Mouse (Mus musculus) embryo, embryonic 9.5 days (tissue): ENCODE data around the gene Glp1r.

Experiments used
- DNase-seq: peaks from one replicate; pipeline ENCODE4 v3.0.0-alpha.2; 2017; ENCODE audit errors: extremely low spot score

The Glp1r gene

DNA sequence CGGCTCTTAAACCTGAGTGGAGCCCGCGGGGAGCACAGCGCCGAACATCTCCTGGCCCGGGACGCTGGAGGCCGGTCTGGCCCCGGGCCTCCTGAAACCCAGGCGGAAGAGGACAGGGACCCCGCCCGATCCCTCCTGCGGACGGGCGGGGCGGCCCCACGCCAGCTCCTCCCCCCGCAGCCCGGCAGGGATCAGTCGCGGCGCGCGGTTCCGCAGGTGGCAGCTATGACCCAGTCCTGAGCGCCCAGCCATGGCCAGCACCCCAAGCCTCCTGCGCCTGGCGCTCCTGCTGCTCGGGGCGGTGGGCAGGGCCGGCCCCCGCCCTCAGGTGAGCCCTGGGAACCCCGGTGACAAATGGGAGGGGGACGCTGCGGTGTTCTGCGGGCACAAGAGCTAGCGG, at the start of gene Glp1r:
Glp1r (plus strand) TSS at position 191 of the 400 bp plus-strand sequence.
- peak; percentile 12 for DNase-seq

GRCm38 (mm10) chr17:30852345-30852744, 49.3 kb upstream of the Glp1r start:
- no peak for DNase-seq

DNA sequence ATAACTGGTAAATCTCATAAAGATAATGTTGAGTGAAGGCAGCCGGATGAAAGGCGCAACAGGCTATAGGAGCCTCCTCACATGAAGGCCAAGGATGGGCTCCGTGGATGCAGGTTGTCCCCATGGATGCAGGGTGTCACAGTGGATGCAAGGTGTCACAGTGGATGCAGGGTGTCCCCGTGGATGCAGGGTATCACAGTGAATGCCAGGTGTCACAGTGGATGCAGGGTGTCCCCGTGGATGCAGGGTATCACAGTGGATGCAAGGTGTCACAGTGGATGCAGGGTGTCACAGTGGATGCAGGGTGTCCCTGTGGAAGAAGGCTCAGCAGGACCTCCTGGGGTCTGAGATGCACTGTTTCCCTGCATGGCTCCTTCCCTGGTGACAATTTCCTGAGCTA, 44.3 kb upstream of the Glp1r start:
- DNase-seq = no peak

- DNase-seq = no peak
Observed at GRCm38 (mm10) chr17:30858586-30859259, 42.9 kb upstream of the Glp1r start.

DNA sequence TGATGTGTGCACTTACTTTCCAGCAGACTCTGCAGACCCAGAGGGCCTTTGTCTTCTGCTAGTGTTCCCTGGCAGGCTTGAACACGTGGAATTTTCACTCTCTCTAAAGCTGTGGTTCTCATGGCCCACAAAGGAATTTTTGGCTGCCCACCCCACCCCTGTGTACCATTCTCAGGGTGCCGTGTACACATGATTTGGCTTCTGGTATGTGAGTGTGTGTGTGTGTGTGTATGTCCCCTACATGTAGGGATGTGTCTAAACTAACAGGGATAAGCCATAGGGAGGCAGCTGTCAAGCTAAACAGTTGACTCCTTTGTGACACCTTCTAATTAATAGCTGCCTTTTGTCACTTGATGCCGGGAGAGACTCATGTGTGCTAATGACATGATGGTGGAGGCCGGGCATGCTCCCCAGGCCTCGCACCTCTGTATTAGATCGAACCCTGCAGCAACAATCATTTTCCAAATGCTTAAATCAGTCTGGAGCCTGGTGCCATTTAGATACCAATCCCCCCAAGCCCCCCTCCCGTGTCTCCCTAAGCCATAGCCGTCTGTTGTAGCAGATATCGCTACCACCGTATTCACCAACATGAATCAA, 41.5 kb upstream of the Glp1r start:
- DNase-seq = no peak

DNA sequence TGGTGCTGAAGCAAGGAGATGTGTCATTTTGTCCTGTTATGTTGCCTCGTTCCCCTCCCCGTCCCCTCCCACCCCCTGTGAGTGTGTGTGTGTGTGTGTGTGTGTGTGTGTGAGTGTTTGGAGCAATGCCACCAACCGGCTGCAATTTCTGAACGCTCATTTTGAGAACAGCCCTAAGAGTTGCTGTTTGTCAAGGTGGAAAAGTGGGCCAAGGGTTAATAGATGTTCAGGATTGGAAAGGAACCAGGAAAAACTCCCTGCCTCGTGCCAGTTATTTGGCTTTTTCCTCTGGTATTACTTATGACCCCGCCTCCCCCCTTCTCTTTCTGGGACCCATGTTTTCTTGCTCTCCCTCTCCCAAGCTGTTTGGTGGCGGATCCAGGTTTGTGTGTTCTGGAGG, 41.0 kb upstream of the Glp1r start:
- no peak for DNase-seq

- no peak for DNase-seq
Observed at GRCm38 (mm10) chr17:30866281-30866680, 35.3 kb upstream of the Glp1r start.

DNA sequence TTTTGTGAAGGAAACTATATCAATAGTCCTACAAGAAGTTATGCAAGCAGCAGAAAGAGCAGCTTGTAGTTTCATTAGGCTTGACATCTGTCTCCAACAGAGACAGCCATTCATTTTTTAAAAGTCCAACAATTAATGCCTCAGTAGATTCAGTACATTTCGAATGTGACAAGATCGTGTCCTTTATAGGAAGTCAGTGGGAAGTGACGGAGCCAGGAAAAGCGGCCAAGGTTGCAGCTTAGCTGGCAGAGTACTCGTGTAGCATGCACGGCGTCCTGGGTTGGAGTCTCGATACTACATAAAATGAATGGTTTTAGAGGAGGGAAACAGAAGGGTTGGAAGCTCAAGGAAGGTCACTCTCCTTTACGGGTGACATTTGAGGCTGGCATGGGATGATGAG, 34.7 kb upstream of the Glp1r start:
- DNase-seq = no peak

- no peak for DNase-seq
Observed at GRCm38 (mm10) chr17:30871040-30871439, 30.6 kb upstream of the Glp1r start.

DNA sequence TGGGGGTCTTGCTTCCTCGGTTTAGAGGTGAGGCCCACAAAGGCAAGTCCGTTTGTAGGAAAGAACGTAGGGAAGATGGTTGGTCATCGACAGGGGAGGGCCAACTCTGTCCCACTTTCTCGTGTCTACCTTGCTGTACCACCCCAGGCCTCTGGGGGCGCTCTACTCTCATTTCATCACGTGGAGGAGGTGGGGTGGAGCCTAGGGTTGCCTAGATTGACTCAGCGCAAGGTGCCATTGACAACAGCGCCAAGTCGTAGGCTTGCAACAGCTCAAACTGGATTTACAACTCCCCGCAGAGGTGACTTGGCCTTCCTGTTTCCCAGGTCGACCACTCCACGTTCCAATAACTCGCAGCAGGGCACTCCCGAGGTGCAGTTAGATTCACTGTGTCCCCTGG, 27.3 kb upstream of the Glp1r start:
- DNase-seq = no peak

GRCm38 (mm10) chr17:30877456-30877855, 24.2 kb upstream of the Glp1r start:
- DNase-seq = no peak

GRCm38 (mm10) chr17:30878626-30879025, 23.0 kb upstream of the Glp1r start:
- DNase-seq = no peak

DNA sequence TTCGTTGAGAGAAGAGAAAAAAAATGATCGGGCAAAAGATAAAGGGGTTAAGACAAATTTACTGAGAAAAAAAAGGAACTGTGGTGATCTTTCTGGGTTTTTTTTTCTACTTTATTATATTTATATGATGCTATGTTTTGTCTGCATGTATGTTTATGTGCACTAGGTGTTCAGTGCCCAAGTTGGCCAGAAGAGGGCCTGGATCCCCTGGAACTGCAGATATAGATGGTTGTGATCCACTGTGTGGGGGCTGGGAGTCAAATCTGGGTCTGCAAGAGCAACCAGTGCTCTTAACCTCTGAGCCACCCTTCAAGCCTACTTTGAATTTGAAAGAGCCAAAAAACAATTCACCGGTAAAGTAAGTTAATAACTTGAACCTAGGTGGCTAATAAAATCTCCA, 21.2 kb upstream of the Glp1r start:
- DNase-seq = no peak

DNA sequence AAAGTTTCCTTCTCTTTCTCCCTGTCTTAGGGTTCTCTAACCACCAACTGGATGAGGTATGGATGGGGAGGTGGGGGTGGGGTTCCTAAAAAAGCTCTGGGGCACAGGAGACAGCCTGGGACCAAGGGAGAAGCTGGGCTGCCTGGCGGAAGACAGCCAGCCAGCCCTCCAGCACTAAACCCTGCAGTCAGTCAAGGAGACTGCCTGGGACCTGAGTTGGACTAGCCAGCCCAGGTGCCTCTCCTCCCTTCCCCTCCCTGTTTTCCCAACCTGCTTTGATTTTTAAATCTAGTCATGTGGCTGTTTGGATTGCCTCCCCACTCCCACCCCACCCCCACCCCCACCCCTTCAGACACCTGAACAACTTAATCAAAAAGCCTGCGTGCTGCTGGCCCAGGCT, 20.6 kb upstream of the Glp1r start:
- no peak for DNase-seq

DNA sequence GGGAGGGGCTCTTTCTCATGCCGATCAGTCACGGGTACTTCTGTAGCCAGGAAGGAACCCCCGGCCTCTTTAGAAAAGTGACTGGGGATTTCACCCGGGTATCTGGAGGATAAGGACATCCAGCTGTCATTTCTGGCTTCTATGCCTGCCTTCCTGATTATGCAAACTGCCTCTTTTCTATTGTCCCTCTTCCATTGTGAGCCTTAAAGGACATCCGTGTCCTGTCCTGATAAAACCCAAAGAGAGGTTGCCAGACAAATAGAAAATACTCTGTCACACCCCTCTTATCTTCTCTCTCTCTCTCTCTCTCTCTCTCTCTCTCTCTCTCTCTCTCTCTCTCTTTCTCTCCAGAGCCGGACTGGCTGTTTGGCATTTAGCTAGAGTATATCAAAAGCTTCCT, 19.4 kb upstream of the Glp1r start:
- no peak for DNase-seq

DNA sequence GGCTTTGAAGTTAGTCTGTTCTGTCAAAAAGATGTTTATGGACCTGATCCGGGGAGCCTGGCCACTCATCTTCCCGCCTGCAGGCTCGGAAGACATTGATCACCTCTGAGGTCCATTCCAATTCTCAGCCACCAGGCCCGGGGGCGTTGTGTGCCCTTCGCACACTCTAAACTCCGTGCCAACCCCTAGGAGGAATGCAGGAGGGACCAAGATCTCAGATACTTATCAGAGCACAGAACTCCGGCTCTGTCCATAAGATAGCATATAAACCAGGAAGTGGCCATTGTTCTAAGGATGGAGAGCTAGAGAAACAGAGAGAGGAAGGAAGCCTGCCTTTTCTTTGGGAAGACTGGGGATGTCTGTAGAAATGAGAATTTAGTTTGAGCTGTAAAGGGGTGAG, 18.1 kb upstream of the Glp1r start:
- DNase-seq = no peak

GRCm38 (mm10) chr17:30892086-30892485, 9.5 kb upstream of the Glp1r start:
- DNase-seq = no peak

DNA sequence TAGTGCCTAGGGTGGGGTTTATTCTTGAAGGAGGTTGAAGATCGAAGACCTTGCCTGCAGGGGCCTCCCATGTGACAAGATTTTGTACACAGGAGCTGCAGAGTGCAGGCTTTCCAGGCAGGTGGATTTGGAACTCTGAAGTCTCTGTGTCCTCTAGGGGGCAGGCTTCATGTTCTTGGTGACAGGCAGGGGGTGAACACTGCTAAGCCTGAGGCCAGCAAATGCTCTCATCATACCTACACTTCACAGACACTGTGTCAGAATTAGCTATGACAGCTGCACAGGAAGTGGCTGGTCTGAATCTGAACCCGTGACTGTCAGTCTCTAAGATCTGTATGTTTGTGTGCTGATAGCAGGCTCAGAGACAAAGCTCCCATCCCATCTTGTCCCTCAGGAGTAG, 8.9 kb upstream of the Glp1r start:
- DNase-seq = peak; percentile 24

DNA sequence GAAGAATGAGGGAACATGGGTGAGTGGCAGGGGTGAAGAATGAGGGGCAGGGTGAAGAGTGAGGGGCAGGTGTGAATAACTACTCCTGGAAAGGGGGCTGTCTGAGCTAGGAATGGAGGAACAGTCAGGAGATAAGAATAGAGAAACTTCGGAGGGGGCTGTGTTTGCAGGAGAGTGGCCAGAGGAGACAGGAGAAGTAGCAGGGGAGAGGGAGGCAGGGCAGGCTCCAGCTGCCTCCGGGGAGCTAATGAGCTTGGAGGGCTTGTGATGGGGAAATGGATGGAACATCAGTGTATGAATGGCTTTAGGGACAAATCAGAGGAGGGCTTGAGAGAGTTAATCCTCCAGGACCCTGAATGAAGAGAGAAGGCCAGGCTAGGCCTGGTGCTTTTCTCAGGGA, 4.5 kb upstream of the Glp1r start:
- DNase-seq = no peak

GRCm38 (mm10) chr17:30904096-30904495, 2.5 kb downstream of the Glp1r start:
- no peak for DNase-seq

DNA sequence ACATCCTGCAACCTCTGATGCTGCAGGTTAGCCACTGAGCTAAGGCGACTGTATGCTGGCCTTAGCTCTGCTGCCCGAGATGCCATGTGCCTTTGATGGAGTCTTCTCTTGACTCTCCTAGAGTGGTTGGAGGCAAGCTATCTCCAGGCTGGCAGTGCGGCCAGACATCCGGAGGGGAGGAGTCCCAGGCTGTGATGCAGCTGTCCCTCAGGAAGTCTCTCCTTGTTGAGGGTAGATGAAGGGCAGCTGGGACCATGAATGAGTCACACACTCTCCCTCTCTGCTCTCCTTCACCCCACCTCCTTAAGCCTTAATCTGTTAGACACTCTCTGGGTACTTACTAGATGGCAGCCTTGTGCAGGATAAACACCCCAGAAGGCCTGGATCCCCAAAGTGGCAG, 6.0 kb downstream of the Glp1r start:
- DNase-seq = no peak

- DNase-seq = no peak
Observed at GRCm38 (mm10) chr17:30910866-30911731, 9.5 kb downstream of the Glp1r start.

- DNase-seq = no peak
Observed at GRCm38 (mm10) chr17:30911732-30912088, 10.1 kb downstream of the Glp1r start.
